Mouse (Mus musculus): ENCODE data around the gene Sugt1. TPM values are rescaled to one million over a fixed set of nuclear protein-coding genes. Genes with fewer than 3 reads are reported as not detected.

The Sugt1 gene
- total RNA-seq, 4 experiments from 2014 or later, result 89.1 to 121 (median 109) TPM

- no peak for DNase-seq (ENCODE audit: low spot score in 2 of 2)
Measured at GRCm38 (mm10) chr14:79606867-79607266, 19.4 kb downstream of the Sugt1 start.

- DNase-seq (ENCODE audit: low spot score in 2 of 2), result no peak
Measured at GRCm38 (mm10) chr14:79607352-79607751, 19.9 kb downstream of the Sugt1 start.

GRCm38 (mm10) chr14:79608286-79608685 lies 20.8 kb downstream of the Sugt1 start:
- DNase-seq (ENCODE audit: low spot score in 2 of 2), result no peak

DNA sequence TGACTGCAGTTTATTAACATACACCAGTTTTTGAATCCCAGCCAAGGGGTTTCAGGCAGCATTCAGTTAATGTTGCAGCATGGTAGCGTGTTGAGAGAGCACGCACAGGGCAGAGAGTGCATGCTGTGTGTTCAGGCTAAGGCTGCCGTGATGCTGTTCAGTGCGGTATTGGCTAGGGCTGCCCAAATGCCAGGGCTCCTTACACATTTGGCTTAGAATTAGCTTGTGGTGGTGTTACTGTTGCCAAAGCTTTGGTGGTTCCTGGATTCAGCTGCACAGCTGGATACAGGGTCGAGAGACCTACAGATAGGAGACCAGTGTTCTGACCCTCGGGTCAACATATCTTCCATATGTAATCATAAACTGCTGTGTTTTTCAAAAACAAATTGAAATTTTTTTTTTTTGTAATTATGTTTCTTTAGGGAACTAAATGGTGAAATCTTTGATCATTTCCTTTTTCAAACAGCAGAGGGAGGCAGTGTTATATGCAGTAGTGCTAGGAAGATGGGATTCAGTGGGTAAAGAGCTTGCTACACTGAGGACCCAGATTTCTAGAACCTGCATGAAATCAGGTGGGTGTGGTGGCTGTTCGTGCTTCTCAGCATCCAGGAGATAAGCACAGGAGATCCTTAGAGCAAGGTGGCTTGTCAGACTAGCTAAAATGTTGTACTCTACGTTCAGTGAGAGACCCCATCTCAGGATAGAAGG lies 29.8 kb downstream of the Sugt1 start:
- DNase-seq (ENCODE audit: low spot score in 2 of 2), result no peak

- no peak for DNase-seq (ENCODE audit: low spot score in 2 of 2)
Measured at GRCm38 (mm10) chr14:79619802-79620201, 32.3 kb downstream of the Sugt1 start.

DNA sequence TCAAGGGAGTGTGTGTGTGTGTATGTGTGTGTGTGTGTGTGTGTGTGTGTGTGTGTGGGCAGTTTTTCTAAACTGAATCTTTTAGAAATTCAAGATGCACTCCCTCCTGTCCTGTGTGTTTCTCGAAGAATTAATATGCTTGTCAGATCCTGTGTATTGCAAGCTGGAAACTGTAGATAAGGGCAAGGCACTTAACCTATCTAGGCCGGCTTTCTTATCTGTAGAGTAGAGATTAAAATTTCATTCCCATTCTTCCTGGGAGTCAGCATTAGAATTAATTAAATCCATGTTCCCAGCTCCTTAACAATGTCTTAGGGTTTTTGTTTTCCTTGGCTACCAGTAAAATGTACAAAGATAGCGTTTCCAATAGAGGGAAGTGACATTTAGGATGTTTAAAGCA lies 33.7 kb downstream of the Sugt1 start:
- DNase-seq (ENCODE audit: low spot score in 2 of 2), result no peak

DNA sequence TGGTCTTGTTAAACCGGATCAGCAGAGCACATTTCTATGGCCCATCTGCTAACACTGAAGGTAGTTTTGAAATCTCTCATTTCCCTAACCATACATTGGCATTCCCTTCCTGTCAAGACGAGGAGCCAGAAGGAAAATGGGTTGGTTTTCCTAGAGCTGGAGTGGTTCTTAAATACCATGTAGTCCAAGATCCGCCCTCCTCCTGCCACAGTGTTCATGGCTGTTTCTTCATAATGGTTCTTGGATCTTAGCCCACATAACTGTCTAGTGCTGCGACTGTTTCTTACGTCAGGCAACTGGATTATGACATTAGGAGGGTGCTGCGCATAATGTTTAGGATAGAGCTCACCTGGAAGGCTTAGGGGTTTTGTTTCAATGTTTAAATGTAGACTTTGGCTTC lies 44.8 kb downstream of the Sugt1 start:
- no peak for DNase-seq (ENCODE audit: low spot score in 2 of 2)

- no peak for DNase-seq (ENCODE audit: low spot score in 2 of 2)
Measured at GRCm38 (mm10) chr14:79633196-79633595, 45.7 kb downstream of the Sugt1 start.

GRCm38 (mm10) chr14:79636814-79637213 lies 49.3 kb downstream of the Sugt1 start:
- no peak for DNase-seq (ENCODE audit: low spot score in 2 of 2)

- no peak for DNase-seq (ENCODE audit: low spot score in 2 of 2)
Measured at GRCm38 (mm10) chr14:79642063-79642462, 54.6 kb downstream of the Sugt1 start.

DNA sequence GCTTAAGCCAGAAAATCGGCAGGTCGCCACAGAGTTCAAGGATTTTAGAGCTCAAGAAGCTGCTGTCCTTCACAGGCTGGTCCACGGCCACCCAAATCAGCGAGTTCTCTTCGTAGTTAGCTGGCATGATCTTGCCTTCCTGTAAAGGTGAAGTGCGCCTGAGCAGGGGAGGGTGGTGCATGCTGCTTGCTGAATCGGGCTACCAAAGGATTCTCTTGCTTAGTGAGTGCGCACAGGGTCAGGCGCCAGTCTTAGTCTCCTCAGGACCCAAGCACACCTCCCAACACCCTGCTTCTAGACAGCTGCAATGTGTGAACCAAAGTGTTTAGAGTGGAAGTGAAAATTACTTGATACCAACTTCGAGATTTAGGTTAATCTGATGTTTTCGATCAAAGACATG lies 57.9 kb downstream of the Sugt1 start:
- DNase-seq (ENCODE audit: low spot score in 2 of 2), result no peak

- DNase-seq (ENCODE audit: low spot score in 2 of 2), result no peak
Measured at GRCm38 (mm10) chr14:79649680-79650079, 62.2 kb downstream of the Sugt1 start.

DNA sequence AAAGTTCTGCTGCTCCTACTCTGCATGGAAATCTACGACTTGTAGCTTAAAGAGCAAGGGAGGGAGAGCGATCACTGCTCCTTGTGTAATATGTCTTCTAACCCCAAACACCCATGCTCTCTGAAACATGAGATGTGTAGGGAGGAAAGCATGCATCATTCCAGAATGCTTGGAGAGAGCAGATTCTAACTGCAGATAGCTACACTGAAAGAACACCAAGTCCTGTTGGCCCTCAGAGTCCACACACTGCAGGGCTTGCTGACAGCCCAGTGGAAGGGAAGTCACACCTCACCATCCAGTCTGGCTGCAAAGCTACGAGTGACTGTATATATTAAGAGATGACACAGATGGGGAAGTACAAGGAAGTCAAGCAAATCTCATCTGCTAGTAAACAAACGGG lies 65.2 kb downstream of the Sugt1 start:
- DNase-seq (ENCODE audit: low spot score in 2 of 2), result no peak

GRCm38 (mm10) chr14:79658286-79658685 lies 70.8 kb downstream of the Sugt1 start:
- peak in 1 of 2 experiments; percentile 10 for DNase-seq (ENCODE audit: low spot score in 2 of 2)

GRCm38 (mm10) chr14:79658748-79659508 lies 71.4 kb downstream of the Sugt1 start:
- no peak for DNase-seq (ENCODE audit: low spot score in 2 of 2)

DNA sequence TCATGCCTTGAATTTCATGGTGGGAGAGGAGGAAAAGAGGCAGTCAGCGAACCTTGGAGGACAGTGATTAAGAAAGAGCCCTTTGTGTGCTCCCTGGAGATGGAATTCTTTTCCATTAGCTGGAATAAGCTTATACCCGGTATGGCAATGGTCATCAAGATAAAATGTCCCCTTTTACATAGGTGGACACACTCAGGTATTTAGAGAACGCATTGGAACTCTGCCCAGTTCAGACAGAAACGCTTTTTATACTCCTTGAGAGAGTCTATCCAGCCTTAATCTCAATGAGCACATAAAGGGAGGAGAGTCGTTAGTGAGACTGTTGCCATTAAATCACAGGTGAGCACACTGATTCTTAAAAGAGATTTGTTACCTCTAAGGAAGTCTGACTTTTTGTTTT lies 73.0 kb downstream of the Sugt1 start:
- no peak for DNase-seq (ENCODE audit: low spot score in 2 of 2)

DNA sequence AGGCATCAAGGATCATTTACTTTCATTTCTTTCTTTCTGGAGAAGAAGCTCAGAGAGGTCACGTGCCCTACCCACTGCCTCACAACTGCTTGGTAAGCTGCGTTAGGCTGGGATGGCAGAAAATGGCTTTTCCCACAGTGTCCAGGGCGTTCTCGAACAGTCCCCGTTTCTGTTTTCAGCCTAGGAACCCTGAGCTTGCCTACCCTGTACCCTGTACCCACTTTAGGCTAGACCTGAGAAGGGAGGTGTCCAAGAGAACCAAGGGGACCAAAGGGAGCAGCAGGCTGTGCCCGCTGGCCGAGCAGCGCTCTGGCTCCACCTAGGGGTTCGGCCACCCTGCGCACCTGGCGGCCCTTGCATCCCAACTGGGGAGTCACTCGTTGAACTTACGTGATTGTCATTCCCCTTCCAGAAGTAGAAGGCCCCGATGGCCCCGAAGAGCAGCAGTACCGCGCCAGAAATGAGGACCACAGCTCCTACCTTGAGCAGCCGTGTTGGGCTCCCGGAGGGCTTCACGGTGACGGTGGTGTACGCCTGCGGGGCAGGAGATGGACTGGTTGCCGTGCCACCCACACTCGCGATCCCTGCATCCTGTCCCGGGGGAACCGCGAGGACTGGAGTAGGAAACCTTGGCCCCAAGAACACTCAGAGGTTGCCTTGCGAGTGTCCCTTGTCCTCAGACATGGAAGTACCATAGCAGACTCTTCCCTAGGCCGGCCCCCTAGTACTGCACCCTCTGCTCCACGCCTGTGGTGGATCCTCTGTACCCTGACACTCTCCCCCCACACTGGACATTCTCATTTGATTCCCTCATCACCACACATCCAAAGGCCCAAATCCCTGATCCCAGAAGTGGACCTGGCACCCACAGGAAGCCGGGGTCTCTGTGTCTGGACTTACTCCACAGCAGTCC lies 73.8 kb downstream of the Sugt1 start:
- peak; percentile 21 to 25 for DNase-seq (ENCODE audit: low spot score in 2 of 2)

DNA sequence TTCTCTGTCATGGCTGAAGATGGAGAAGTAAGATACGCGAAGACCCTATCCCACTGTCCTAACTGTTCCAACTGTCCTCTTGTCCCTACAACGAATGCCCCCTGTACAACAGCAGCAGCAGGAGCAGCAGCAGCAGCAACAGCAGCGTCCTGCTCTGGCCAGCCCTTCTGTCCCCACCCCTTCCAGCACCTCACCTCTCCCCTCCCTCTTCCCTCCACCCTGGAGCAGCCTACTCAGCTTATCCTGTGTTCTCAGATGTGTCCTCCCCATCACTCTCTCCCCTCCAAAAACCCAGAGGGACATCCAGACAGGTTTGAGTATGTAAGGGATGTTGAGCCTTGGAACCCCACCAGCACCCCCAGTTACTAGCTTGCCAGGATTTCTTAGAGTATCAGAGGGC lies 74.5 kb downstream of the Sugt1 start, which contains the start of gene Cnmd:
TSS of gene Cnmd (minus strand) at position 170 of the 400 bp plus-strand sequence.
- no peak for DNase-seq (ENCODE audit: low spot score in 2 of 2)

- DNase-seq (ENCODE audit: low spot score in 2 of 2), result no peak
Measured at GRCm38 (mm10) chr14:79671008-79671407, 83.5 kb downstream of the Sugt1 start.

DNA sequence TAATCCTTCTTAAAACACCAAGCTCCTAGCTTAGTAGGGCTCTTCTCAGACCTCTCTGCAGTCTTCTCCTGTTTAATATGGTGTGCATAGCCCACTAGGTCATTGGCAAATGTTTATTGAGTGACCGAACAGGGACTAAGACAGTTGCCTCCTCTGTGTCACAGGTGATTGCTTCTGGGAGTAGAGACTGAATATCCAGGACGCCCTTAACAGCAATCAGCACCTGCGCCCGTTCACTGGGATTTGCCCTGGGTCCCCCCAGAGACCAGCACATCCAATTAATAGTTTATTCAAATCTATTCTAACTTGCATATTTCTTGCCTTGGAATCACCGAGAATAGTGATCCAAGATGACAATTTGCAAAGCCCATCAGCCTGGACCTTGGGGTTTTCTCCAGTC lies 85.1 kb downstream of the Sugt1 start:
- no peak for DNase-seq (ENCODE audit: low spot score in 2 of 2)

GRCm38 (mm10) chr14:79673083-79674013 lies 85.9 kb downstream of the Sugt1 start:
- no peak for DNase-seq (ENCODE audit: low spot score in 2 of 2)

Measured in gastrocnemius, adult 8-10 months (tissue).